Mouse (Mus musculus) cerebral cortex, adult 2 months (tissue): ENCODE data around the gene Gpha2.

Experiments
- WGBS: fragments of 180-500 bp; shearing (Covaris S2); methylation state at CpG from one replicate; pipeline ENCODE4 v1.1.7; 2018; 5-methylcytosine and 5-hydroxymethylcytosine counted together

Gene Gpha2

DNA sequence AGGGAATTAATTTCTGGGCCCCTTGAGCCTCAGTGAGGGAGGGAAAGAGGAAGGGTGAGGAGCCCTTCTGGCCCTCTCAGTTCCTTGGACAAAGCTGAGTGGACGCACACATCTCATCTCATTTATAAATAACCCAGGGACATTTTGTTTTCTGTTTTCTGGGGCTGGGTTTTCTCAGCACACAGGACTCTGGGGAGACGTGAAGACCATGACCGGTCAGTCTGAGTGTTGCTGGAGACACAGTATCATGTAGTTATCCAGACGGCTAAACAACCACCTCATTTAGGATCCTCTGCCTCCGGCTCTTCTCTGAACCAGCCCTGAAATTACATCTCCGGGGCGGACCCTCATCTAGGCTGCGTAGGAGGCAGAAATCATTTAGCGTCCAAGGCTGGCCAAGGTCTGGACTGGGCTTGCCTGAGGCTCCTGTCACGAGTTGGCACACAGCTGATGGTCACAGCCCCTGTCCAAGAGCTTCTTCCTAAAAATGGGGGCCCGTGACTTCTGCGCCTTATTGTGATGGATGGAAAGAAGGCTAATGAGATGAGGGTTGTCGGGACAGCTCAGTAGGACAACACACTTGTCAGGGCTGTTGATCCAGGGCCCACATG, 47.9 kb downstream of the Gpha2 start:
- 91% methylated on average over 13 of the region's 13 CpGs for WGBS

DNA sequence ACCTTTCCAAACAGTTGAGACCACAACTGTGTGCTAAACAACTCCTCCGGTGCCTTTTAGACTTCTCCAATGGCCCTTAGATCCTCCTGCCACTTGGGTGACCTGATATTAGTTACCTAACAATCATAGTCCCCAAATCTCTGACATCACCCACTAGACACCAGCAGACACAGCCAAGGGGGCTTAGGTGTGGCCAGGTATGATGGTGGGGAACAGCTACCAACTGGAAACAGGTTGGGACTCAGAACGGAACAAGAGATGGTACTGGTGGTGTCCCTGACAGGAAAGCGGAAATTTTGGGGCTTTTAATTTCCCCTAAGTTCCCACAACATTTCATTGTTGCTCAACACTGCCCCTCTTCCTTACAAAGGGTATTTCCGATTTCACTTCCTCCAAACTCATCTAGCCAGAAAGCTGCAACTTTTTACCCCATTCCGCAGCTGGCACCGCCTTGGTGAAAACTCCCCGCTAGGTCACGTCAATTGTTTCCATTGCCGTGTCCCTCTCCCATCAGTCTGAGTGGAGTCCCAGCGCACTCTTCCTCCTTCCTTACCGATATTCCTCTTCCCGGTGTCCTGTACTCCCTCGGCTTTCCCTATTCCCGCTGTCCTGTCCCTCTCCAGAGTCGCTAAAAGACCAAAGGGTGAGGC, 49.7 kb downstream of the Gpha2 start:
- 11% methylated on average over 15 of the region's 15 CpGs for WGBS

DNA sequence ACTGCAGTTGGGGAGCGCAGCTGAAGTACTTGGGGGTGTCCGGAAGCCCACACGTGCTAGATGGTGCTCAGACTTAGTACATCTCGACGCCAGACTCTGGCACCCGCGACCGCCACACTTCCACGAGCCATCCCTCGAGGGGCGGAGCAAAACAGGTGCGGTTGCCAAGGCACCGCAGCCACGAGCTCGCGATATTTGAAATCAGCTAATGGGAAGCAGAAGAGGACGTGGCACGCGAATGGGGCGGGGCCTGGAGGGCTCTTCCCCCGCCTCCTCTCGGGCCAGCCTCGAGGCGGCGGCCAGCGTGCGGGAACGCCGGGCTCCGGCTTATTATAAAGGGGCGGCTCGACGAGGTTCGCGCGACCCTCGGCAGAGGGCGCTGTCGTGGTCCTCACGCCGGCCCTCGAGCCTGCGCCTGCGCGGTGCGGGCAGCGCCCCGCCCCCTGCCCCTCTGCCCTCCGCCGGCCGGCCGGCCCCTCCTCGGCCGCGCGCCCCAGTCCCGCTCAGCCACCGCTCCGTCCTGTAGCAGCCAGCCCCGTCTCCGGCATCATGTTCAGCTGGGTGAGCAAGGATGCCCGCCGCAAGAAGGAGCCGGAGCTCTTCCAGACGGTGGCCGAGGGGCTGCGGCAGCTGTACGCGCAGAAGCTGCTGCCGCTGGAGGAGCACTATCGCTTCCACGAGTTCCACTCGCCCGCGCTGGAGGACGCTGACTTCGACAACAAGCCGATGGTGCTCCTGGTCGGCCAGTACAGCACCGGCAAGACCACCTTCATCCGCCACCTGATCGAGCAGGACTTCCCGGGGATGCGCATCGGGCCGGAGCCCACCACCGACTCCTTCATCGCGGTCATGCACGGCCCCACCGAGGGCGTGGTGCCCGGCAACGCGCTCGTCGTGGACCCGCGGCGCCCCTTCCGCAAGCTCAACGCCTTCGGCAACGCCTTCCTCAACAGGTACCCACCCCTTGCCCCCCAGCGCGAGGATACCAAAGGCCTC, 50.5 kb downstream of the Gpha2 start, which contains the start of gene Ehd1:
Ehd1 (plus strand) TSS at position 300 of the 996 bp plus-strand sequence.
- under 1% methylated on average over 104 of the region's 106 CpGs for WGBS
